Mouse (Mus musculus) hindbrain, embryonic 16.5 days (tissue): Measurements from ENCODE around the gene Cdc42. TPM values are rescaled to one million over a fixed set of nuclear protein-coding genes. Genes with fewer than 3 reads are reported as not detected.

Source experiments
- ATAC-seq: fragments of 200-750 bp; cut with Nextera tagmentation; 2 replicates; pipeline ENCODE4 v1.8.0; 2017; ENCODE audit warnings: moderate TSS enrichment, moderate library complexity
- H3K27ac ChIP-seq: fragments of 300-500 bp; sonication (generic); 2 replicates; pipeline ENCODE4 v1.5.1; 2014; ENCODE audit warnings: low read depth, mild to moderate bottlenecking, control low read depth, low read length, moderate library complexity
- H3K27me3 ChIP-seq: fragments of 300-500 bp; sonication (generic); replicated peaks from 2 replicates; pipeline ENCODE4 v1.6.1; 2014; ENCODE audit warnings: low read length; ENCODE audit not compliant: control insufficient read depth, insufficient read depth
- H3K36me3 ChIP-seq: fragments of 300-500 bp; sonication (generic); 2 replicates; pipeline ENCODE4 v1.6.1; 2014; ENCODE audit warnings: mild to moderate bottlenecking, low read length, moderate library complexity, mixed read lengths; ENCODE audit not compliant: control insufficient read depth, insufficient read depth
- H3K4me1 ChIP-seq: fragments of 300-500 bp; sonication (generic); 2 replicates; pipeline ENCODE4 v1.6.1; 2014; ENCODE audit warnings: low read depth, low read length; ENCODE audit not compliant: control insufficient read depth, insufficient read depth
- H3K4me2 ChIP-seq: fragments of 300-500 bp; sonication (generic); 2 replicates; pipeline ENCODE4 v1.6.1; 2014; ENCODE audit warnings: mild to moderate bottlenecking, low read length, control low read depth, moderate library complexity
- H3K4me3 ChIP-seq: fragments of 300-500 bp; sonication (generic); 2 replicates; pipeline ENCODE4 v1.5.1; 2014; ENCODE audit warnings: mild to moderate bottlenecking, low read length, control low read depth, moderate library complexity
- H3K9ac ChIP-seq: fragments of 300-500 bp; sonication (generic); 2 replicates; pipeline ENCODE4 v1.6.1; 2014; ENCODE audit warnings: low read depth, mild to moderate bottlenecking, control low read depth, low read length, moderate library complexity
- H3K9me3 ChIP-seq: fragments of 300-500 bp; sonication (generic); 2 replicates; pipeline ENCODE4 v1.6.1; 2014; ENCODE audit warnings: mild to moderate bottlenecking, low read length, moderate library complexity; ENCODE audit not compliant: control insufficient read depth
- WGBS: fragments of 180-500 bp; shearing (Covaris S2); extraction: QIAGEN DNeasy Blood & Tissue Kit; methylation state at CpG from one replicate; pipeline ENCODE4 v1.1.7; 2014; 5-methylcytosine and 5-hydroxymethylcytosine counted together
- polyA plus RNA-seq: library from polyadenylated mRNA; unstranded; fragments of >200 nt; fragmentation: Nextera tagmentation; extraction: Ambion mirVana; gene quantifications from 2 replicates; pipeline ENCODE4 v1.2.1, GENCODE M21; 2015

The Cdc42 gene
- polyA plus RNA-seq, 1 experiment from 2014 or later = 1,060 TPM

GRCm38 (mm10) chr4:137285876-137286661 lies 71.5 kb downstream of the Cdc42 start:
- no peak for ATAC-seq
- no peak overlapping the region for H3K27ac ChIP-seq
- no peaks in the 10 kb centered on the region for H3K36me3 ChIP-seq
- no peak overlapping the region for H3K4me2 ChIP-seq
- H3K9me3 ChIP-seq = no peaks in the 10 kb centered on the region
- no peaks in the 10 kb centered on the region for H3K4me1 ChIP-seq
- H3K27me3 ChIP-seq = peaks cover 4% of the 10 kb centered on the region; the same call in 1 of the 2 replicates
- 78% methylated on average over 15 of the region's 15 CpGs for WGBS
- no peak overlapping the region for H3K9ac ChIP-seq
- no peak overlapping the region for H3K4me3 ChIP-seq

GRCm38 (mm10) chr4:137283407-137283732 lies 74.2 kb downstream of the Cdc42 start:
- Histone ChIP-seq H3K27ac (no peak overlapping the region), H3K36me3 (no peaks in the 10 kb centered on the region), H3K4me2 (no peak overlapping the region), H3K9me3 (no peaks in the 10 kb centered on the region), H3K9ac (no peak overlapping the region), H3K4me1 (peaks cover 11% of the 10 kb centered on the region), H3K4me3 (no peak overlapping the region), H3K27me3 (peaks cover 11% of the 10 kb centered on the region; the same call in 1 of the 2 replicates)
- no peak for ATAC-seq
- WGBS = 27% methylated on average over 4 of the region's 4 CpGs

- peaks cover 17% of the 10 kb centered on the region for H3K4me1 ChIP-seq
- no peaks in the 10 kb centered on the region for H3K9me3 ChIP-seq
- H3K4me2 ChIP-seq = no peak overlapping the region
- H3K36me3 ChIP-seq = no peaks in the 10 kb centered on the region
- no peak overlapping the region for H3K9ac ChIP-seq
- no peak for ATAC-seq
- WGBS = 14% methylated on average over 17 of the region's 17 CpGs
- H3K27me3 ChIP-seq = peaks cover 11% of the 10 kb centered on the region; the same call in 1 of the 2 replicates
- no peak overlapping the region for H3K4me3 ChIP-seq
- no peak overlapping the region for H3K27ac ChIP-seq
Measured at GRCm38 (mm10) chr4:137282584-137283406, 74.7 kb downstream of the Cdc42 start.

GRCm38 (mm10) chr4:137282122-137282521 lies 75.4 kb downstream of the Cdc42 start:
- H3K4me3 ChIP-seq = no peak overlapping the region
- no peaks in the 10 kb centered on the region for H3K36me3 ChIP-seq
- no peak overlapping the region for H3K4me2 ChIP-seq
- H3K9ac ChIP-seq = no peak overlapping the region
- no peaks in the 10 kb centered on the region for H3K9me3 ChIP-seq
- no peak for ATAC-seq
- H3K4me1 ChIP-seq = peaks cover 22% of the 10 kb centered on the region
- peaks cover 11% of the 10 kb centered on the region; the same call in 1 of the 2 replicates for H3K27me3 ChIP-seq
- WGBS = 83% methylated on average over 5 of the region's 5 CpGs
- H3K27ac ChIP-seq = no peak overlapping the region

GRCm38 (mm10) chr4:137281273-137281672 lies 76.2 kb downstream of the Cdc42 start:
- no peak overlapping the region for H3K9ac ChIP-seq
- peaks cover 22% of the 10 kb centered on the region for H3K4me1 ChIP-seq
- H3K4me2 ChIP-seq = no peak overlapping the region
- no peaks in the 10 kb centered on the region for H3K36me3 ChIP-seq
- H3K4me3 ChIP-seq = no peak overlapping the region
- no peak overlapping the region for H3K27ac ChIP-seq
- no peaks in the 10 kb centered on the region for H3K9me3 ChIP-seq
- peaks cover 11% of the 10 kb centered on the region; the same call in 1 of the 2 replicates for H3K27me3 ChIP-seq
- no peak for ATAC-seq
- 69% methylated on average over 3 of the region's 3 CpGs for WGBS

GRCm38 (mm10) chr4:137279346-137279745 lies 78.2 kb downstream of the Cdc42 start:
- Histone ChIP-seq H3K36me3 (no peaks in the 10 kb centered on the region), H3K4me3 (no peak overlapping the region), H3K9me3 (no peaks in the 10 kb centered on the region), H3K27me3 (peaks cover 14% of the 10 kb centered on the region; the same call in 1 of the 2 replicates), H3K27ac (no peak overlapping the region), H3K9ac (no peak overlapping the region), H3K4me1 (peaks cover 22% of the 10 kb centered on the region), H3K4me2 (no peak overlapping the region)
- no peak for ATAC-seq
- 24% methylated on average over 5 of the region's 5 CpGs for WGBS

GRCm38 (mm10) chr4:137278144-137279040 lies 79.1 kb downstream of the Cdc42 start:
- Histone ChIP-seq H3K4me2 (peak overlapping the region; percentile 95), H3K4me3 (peak overlapping the region; percentile 64), H3K27ac (no peak overlapping the region; the same call in 1 of the 2 replicates), H3K4me1 (peaks cover 22% of the 10 kb centered on the region), H3K9ac (peak overlapping the region; percentile 69), H3K9me3 (no peaks in the 10 kb centered on the region), H3K27me3 (peaks cover 10% of the 10 kb centered on the region; the same call in 1 of the 2 replicates), H3K36me3 (no peaks in the 10 kb centered on the region)
- ATAC-seq = peak; percentile 60
- WGBS = 3% methylated on average over 22 of the region's 22 CpGs

GRCm38 (mm10) chr4:137277600-137278143 lies 79.8 kb downstream of the Cdc42 start:
- peak overlapping the region; percentile 69 for H3K9ac ChIP-seq
- H3K4me2 ChIP-seq = peak overlapping the region; percentile 95
- no peaks in the 10 kb centered on the region for H3K9me3 ChIP-seq
- H3K36me3 ChIP-seq = no peaks in the 10 kb centered on the region
- no peak overlapping the region for H3K27ac ChIP-seq
- no peak for ATAC-seq
- H3K4me3 ChIP-seq = peak overlapping the region; percentile 64
- H3K4me1 ChIP-seq = peaks cover 22% of the 10 kb centered on the region
- WGBS = under 1% methylated on average over 30 of the region's 71 CpGs
- H3K27me3 ChIP-seq = peaks cover 12% of the 10 kb centered on the region; the same call in 1 of the 2 replicates
